Mouse (Mus musculus): ENCODE measurements around the gene Foxd2.

GRCm38 (mm10) chr4:114942583-114942982, 33.9 kb upstream of the Foxd2 start:
- TF ChIP-seq CTCF (IDR thresholded peaks at IDR 0.05; ENCODE audit: low read depth): no peak
- TF ChIP-seq EP300 (optimal IDR thresholded peaks at IDR 0.05): no peak

Data from stomach, postnatal 0 days (tissue).